Mouse (Mus musculus): ENCODE data around the gene Il6st. TPM values are rescaled to one million over a fixed set of nuclear protein-coding genes. Genes with fewer than 3 reads are reported as not detected.

Il6st gene
- total RNA-seq, 2 experiments from 2014 or later = 184 to 192 TPM

DNA sequence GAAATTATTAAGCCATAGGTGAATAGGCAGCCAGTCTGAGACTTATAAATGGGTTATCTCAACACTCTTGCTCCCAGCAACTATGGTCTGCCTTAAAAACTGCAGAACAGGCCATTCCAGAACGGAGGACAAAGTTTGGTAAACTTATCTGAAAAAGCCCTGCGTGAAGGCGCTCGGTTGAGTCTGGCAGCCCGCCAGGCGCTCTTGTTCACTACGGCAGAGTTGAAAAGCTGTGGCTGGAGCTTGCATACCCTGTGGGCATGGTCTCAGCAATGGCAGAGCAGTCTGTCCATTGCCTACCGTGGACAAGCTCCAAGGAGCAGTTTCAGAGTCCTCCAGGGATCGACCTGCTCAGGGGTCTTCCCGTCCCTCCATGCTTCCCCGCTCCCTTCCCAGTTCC, 47.4 kb downstream of the Il6st start:
- intact Hi-C loops (cut with DNase I) = no loop called here
- DNase-seq = peak; percentile 34 to 36

DNA sequence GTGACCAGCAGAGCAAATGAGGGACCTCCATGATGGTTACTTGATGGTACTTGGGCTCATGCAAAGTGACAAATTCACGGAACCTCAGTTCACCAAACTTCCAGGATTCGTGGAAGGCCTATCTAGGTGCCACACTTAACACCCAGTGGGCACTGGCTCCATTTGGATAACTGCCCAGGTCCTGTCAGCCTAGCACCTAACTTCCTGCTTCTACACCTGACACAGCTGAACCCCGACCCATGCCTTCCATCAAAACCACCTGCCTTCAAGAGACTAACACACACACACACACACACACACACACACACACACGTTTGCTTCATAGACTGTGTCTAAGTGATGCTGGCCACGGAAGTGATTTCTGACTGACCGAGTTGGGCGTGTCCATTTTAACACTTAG, 47.9 kb downstream of the Il6st start:
- DNase-seq = no peak
- intact Hi-C loops (cut with DNase I) = no loop called here

DNA sequence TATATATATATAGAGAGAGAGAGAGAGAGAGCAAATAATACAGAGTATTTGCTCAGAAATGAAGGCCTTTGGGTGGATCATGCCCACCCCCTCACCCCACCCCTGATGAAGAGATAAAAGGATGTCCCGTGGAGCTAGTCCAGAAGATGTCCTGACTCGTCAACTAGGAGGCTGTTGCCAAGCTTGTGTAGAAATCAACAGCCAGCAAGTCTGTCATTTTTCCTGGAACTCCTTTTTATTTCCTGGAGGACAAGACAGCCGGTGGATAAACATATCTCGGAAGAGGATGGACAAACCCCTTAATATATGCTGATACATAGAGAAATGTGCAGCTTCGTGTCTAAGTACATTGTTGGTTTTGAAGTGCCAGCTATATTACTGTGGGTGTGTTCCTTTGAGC, 49.0 kb downstream of the Il6st start:
- intact Hi-C loops (cut with DNase I) = no loop called here

DNA sequence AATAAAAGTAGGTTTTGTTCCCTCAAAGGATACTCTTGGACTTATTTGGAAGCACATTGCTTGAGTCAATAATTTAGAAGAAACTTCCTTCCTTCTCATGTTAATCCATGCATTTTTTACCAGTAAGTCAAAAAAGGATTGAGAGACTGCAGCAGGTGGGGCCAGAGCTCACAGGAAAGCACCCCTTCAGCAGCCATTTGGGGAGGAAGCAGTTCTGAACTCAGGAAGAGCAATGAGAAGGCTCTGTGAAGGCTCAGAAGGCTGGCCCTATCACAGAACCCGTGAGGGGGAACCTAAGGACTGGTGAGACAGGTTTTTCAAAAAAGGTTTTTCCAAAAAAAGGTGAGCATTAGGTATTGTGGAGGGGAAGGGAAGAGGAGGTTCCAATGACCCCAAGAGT, 50.7 kb downstream of the Il6st start:
- intact Hi-C loops (cut with DNase I) = no loop called here
- no peak for DNase-seq

More for the DNA sequence above, 49.0 kb downstream of the Il6st start:
- DNase-seq = no peak

DNA sequence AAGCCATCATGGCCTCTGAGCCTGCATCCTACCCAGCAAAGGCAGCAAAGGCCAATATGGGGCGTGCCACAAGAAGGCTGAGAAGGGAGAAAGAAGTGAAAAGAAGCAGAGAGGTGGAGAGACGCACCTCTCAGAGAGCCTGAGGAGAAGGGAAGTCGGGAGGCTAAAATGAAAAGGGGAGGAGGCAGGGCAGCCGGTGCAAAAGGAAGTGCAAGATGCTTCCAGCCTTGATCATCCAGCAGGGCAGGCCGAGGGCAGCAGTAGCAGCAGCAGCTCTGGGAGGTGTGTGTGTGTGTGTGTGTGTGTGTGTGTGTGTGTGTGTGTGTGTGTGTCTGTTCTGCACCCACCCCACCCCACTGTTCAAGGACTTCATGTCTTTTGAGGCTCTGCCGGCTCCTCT, 58.4 kb downstream of the Il6st start:
- no peak for DNase-seq
- intact Hi-C loops (cut with DNase I) = no loop called here

DNA sequence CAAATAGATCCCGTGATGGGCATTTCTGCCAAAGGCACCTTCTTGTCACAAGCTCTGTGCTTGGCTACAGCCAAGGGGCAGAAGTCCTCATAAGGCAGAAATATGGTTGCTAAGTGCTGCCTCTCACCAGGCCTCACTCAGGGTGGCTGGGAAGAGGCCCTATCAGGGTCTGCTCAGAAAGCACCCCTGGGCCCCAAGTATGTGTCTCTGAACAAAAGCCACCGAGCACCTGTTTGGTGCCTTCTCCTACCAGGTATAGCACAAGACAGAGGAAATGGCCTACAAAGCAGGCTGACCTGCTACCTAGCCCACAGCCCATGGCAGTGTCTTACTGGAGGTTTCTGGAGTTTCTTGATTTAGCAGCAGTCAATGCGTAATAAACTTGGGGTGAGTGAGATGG, 59.0 kb downstream of the Il6st start:
- intact Hi-C loops (cut with DNase I) = no loop called here
- DNase-seq = no peak

DNA sequence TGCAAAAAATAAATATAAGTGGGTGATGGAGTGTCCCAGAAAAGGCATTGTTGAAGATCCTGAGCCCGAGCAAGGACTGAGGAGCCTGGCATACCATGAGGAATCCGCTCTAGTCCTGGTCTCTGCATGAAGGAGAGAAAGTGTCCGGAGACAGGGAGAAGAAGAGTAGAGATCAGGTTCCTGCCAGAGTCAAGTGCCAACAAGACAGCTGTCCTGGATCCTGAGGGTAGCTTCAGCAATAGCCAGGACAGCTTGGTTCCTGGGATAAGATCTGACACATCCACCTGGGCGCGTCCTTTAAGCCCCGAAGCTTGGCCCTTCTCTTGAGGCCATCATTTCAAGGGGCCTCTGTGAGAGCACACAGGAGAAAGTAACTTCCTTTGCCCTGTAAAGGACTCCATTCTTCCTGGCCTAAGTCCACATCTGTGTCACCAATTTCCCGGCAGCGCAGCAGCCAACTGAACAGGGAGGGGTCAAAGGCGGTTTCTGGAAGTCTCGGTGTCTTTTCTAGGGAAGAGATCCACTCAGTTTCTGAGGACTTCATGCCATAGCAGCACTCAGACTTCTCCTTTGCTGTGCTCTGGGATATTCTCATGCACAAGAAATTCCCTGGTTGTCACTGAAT, 59.6 kb downstream of the Il6st start:
- no peak for DNase-seq

DNA sequence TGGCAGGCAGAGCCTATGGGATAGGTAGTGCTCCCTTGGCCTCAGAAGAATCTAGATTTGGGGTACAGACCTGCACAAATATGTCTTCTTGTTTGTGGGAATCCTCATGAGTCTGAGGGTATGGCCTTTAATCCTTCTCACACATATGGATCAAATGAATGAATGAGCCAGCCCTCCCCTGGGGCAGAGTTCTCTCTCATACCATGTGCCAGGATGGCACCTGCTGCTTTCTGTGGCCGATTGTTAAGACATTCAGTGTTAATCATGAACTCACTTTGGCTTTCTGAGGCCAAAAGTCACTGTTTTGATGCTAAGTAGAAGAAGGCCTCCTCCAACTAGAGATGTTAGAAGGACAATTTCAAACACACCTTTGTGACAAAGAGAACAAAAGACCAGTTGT, 63.3 kb downstream of the Il6st start:
- intact Hi-C loops (cut with DNase I) = no loop called here
- no peak for DNase-seq

More for the DNA sequence above, 59.6 kb downstream of the Il6st start:
- intact Hi-C loops (cut with DNase I) = no loop called here

DNA sequence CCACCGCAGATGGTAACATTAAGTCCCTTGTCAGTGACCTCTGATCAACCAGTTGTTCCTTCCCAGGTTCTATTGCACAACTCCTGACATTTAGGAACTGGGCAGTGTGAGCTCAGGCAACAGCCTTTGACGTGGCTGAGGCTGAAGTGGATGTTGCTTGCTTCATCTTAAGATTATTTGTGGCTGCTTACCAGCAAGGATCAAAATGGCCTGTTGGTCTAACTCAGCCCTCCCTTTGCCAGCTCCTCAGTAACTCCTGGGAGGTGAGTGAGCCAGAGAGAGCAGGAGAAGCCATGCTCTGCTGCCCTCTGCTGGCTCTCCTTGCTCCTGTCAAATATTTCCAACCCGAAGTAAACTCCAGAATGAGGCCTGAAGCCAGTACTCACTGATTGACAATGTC, 66.0 kb downstream of the Il6st start:
- intact Hi-C loops (cut with DNase I) = loop anchor here (2.0 kb wide), 1 partner anchor 221 kb away; no protein-coding TSS in a partner anchor
- peak; percentile 75 to 84 for DNase-seq

DNA sequence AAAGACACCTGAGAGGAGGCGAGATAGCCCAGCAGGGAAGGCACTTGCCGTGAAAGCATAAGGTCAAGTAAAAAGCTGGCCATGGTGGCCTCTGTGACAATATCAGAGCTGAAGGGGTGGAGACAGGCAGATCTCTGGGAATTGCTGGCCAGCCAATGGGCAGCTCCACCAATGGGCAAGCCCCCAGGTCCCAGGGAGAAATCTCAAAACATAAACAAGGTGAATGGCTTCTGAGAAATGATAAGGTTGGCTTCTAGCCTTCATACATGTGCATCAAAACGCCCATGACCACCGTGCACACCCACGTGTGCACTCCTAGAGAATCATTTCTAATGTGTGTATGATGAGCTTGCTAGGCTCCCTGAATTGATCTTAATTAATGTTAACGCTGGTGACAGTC, 68.4 kb downstream of the Il6st start:
- intact Hi-C loops (cut with DNase I) = no loop called here
- no peak for DNase-seq

DNA sequence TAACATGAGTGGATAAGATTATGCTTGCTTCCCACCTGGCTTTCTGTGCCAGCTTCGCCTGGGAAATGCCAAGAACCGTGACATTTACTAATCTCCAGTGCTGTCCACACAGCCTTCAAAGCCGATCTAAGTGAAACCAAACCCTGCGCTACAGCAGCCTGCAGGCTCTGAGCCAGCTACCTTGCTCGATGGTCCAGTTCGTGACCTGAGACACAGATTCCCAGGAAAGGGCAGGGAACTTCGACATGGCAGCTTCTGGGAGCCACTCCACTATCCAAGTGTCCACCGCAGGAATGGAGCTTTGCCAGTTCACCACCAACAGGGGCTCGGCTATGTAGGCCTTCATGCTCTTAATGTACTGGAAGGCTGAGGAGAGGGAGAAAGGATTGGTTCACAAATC, 69.7 kb downstream of the Il6st start:
- DNase-seq = no peak
- intact Hi-C loops (cut with DNase I) = no loop called here

DNA sequence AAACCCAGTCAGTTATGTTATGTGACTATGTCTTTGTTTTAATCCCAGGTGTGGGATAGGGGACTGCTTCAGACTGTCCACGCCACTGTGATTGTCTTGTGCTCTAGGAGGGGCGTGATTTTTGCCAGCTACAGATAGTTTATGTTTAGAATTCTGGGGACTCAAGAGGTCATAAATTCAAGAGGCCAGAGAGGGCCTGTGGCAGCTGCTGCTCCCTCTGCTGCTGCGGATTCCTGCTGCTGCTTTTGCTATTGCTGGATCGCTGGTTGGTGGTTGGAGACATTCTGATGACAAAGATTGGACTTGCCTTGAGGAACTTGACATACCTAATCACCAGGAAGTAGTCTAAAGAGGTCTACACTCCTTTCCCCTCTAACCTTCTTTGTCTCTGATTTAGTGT, 72.7 kb downstream of the Il6st start:
- intact Hi-C loops (cut with DNase I) = no loop called here
- no peak for DNase-seq

DNA sequence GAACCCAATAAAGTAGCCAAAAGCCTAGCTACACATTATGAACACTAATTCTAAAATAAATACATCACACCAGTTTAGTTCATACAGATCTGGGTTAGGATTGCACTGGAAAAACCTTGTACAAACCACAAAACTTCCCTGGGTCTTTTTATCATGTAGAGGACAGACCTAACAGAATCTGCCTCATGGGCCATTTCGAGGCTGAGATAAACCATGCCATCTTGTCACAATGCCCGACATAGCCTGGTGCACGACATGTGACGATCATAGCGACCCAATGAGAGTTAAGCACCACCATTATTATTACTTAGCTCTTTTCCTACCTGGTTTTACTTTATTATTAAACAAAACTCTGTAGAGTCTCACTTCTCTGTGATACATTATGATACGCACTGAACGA, 73.2 kb downstream of the Il6st start:
- intact Hi-C loops (cut with DNase I) = no loop called here
- no peak for DNase-seq

DNA sequence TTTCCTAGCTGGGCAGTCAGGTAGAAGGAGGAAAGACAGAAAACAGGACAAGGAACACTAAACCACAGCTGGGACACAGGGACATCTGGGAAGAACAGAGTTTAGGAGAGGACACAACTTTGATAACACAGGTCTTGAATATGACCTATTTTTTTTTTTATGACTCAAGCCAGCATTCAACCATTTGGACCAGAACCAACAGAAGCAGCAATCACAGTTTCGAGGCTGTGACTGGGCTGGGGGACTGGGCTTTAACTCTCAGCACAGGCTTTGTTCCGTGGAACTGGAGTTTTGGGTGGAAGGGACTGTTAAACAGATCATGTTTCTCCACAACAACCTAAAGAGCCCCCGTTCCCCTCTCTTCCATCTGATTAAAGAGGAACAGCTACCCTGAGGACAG, 76.7 kb downstream of the Il6st start:
- DNase-seq = no peak
- intact Hi-C loops (cut with DNase I) = no loop called here

DNA sequence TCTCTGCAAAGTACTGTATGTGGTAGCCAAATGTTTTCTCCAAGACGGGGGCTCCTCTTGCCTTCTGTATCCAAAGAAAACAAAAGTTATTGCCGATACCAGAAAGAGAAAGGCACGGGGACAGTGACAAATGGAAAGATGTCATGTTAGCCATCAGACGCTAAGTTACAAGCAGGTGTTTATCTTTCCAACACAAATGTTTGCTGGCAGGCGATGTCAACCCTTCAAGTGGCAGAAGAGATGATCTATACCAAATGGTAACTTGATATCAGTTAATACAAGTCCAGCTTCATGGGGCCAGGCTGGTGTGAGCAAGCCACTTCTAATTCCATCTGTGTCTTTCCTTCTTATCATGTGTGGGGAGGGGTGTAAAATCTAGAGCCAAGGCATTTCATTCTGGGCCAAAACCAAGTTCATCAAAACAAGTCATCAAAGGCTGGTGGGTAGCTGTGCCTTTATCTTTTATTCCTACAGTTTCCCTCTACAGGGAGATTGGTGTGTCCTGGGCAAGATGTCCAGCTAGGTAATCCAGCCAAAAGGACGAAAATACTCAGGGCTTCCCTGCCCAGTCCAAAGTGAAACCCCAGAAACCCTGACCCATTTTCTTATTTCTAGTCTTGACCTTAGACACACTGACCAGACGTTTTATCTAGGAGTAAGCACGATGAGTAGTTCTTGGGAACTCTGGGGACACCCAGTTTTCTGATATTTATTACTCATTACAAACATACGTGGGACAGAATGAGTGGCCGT, 77.5 kb downstream of the Il6st start:
- DNase-seq = no peak
- intact Hi-C loops (cut with DNase I) = no loop called here

DNA sequence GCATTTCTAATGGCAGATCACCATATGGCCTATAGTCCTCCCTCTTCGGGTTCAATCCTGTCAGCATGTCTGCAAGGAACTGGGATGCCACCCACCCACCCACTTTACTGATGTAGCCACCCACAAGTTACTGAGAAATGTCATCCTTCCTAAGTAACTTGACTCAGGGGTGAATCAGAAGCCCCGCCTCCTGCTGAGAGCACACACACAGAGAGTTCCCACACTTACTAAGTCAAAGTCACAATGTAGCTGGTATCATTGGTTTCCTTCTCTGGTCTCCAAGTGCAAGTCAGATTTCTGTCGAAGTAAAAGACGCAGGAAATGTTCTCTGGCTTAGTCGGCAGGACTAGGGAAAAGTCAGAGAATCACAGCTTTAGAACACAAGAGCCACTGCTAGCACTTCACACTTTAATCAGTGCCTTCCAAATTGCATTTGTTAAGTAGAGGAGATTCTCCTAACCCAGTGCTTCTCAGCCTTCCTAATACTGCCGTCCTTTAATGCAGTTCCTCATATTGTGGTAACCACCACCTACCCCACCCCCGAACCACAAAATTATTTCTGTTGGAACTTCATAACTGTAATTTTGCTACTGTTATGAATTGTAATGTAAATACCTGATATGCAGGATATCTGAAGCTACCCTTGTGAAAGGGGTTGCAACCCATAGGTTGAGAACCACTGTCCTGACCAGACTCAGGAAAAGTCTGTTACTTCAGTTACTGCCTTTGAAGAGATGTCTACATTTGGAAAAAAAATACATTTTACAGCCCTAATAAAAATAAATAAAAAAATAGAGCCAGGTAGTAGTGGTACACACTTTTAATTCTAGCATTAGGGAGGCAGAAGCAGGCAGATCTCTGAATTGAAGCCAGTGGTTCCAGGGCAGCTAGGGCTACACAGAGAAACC, 88.0 kb downstream of the Il6st start:
- no peak for DNase-seq
- intact Hi-C loops (cut with DNase I) = no loop called here

DNA sequence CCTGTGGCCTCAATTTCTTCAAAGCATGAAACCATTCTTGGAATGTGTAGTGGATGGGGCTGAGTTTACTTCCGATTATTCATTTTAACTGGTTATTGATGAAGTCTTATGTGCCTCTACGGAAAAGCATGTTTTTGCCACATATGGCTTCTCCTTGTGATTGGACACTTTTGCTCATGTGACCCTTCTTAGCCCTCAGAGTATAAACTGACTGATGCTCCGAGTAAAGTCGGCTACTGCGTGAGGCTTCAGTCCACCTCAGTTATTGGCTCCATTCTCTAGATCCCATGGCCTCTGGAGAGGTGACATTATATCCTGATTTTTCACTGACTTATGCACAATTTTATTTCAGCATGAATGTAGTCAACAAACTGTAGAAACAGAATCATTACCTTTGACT, 89.4 kb downstream of the Il6st start:
- intact Hi-C loops (cut with DNase I) = no loop called here
- DNase-seq = no peak

DNA sequence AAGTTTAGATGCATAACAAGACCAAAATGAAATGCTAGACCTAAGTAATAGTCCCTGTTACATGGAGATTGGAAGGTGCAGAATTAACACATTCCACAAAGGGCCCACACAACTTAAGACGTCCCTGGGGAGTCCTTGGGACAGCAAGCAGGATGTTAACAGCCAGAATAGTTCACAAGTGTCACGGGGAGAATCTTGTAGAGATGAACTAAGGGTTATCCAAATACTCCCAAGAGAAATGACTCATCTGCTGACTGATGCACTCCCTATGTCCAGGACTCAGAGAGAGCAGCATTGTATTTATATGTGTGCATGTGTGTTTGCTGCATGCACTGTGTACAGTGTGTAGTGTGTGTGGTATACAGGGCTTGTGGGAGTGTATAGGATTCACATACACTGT, 92.6 kb downstream of the Il6st start:
- intact Hi-C loops (cut with DNase I) = no loop called here
- no peak for DNase-seq

All from heart, postnatal 14 days (tissue).